Mouse (Mus musculus) urinary bladder, postnatal 10 days (tissue): ENCODE data around the gene Car2.

ENCODE experiments used
- DNase-seq: peaks from one replicate; pipeline ENCODE4 v3.0.0; 2022; ENCODE audit warnings: low spot score

Gene Car2

DNA sequence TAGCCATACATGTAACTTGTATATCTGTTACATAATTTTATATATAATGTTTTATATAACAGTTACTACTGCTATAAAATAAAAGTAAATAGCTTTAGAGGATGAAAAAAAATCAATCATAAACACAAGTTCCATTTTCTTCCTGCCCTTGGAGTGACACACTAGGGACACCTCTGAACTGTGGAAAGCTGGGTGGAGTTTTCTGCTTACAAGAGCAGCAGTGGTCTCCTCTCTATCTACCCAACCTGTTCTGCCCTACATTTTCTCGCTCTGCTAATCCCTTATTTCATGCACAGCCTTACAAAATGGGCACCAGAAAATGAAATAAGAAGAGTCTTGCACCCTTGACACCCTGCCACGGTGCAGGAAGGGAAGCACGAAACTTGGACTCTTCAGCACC, 6.8 kb upstream of the Car2 start:
- no peak for DNase-seq

DNA sequence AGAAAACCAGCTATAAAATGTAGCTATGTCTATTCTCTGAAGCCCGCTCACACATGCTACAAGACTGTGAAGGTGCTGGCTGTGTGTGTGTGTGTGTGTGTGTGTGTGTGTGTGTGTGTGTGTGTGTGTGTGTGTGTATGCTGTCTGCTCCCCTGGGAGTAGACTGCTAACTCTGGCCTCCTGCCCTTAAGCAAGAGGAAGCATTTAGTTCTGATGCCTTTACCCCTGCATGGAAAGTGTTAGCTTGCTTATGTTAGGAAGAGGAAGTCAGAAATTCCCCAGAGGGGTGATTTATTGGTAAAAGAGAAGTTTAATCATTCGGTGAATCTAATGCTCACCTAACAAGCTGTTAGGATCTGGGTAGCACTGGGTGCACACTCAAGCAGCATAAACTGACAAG, 5.8 kb upstream of the Car2 start:
- DNase-seq = no peak

DNA sequence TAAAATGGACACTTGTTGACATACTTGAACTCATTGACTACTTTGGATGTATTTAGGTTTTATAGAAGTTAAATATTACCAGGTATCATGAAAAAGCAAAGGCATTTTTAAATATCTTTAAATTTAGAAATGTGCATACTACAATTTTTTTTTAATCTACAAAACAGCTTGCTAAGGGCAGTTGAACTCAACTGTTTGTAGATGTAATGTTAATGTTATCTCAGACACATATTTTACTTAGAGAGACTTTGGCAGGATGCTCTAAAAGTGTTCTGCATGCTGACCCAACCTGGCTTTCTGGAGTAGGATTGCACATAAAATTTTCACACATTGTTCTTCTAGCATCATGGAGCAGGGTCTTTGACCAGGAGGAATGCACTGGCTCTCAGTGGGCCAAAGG, 4.1 kb upstream of the Car2 start:
- no peak for DNase-seq

DNA sequence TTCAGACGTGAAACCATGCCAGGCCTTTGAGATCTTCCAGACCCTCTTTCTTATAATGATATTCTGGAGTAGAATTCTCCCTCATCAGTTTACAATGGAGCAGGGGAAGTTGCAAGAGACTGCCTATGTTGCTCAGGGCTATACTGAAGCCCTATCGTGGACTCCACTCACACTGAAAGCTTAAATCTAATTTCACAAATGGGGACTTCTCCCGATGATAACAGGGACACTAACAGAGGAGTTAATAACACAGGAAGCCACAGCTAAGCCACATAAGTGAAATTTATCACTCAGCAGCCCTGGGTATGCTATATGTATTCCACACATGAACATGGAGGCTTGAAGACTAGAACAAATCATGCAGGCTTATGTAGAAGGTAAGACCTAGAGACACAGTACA, 3.3 kb upstream of the Car2 start:
- DNase-seq = no peak

DNA sequence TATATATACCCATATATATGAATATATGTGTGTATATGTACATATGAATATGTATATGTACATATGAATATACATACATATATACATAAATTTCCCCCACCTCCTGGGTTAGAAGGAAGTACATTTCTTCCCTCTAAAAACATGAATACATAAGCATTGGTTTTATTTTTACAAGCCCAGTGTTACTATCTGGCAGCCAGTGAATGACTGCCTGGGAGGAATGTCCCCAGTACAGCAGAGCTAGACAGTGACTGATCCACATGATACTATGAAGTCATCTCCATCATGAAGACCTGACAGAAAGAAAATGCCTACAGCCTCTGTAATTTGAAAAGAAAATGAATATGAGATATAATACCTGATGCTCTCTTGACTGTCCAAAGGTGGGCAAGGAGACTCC, 1.2 kb upstream of the Car2 start:
- no peak for DNase-seq

DNA sequence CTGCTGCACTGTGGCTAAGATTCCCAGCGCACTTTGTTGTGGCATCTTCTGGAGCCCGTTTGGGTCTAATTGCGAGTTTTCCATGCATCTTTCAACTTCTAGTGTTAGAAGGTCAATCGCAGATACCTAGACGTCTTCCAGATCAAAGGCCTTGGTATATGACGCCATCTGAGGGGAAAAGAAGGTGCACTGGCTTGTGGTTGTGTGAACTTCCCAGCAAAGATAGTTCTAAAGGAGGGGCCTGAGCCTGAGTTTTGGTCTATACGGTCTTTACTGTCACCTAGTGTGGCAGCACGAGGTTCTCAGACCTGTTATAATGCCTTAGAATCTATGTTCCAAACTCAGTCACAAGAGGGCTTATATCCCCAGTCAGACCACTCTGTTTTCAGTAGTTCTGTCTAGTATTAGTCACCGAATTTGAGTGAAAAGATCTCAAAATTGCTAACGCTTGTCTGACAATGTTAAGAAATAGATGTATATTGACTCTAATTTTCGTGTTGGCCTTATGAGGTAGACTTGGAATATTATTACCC, 1.1 kb downstream of the Car2 start:
- DNase-seq = no peak

DNA sequence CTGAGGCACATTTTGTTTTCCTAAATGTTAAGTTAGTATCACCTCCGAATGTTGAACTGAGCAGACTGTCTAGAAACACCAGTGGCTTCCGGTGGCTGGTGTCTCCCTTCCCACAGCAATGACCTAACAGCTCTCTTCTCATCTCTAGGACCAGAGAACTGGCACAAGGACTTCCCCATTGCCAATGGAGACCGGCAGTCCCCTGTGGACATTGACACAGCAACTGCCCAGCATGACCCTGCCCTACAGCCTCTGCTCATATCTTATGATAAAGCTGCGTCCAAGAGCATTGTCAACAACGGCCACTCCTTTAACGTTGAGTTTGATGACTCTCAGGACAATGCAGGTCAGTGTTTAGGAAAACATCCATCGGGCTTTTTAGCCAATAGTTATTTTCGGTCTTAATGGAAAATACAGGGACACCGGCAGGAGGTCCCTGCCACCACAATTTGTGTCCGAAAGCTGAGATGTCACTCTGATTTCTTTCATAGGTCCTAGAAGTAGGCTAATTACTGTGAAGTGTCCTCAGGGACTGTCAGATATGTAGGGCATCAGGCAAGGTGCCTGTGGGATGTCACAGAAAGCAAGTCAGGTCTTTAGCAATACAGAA, 1.7 kb downstream of the Car2 start:
- no peak for DNase-seq

DNA sequence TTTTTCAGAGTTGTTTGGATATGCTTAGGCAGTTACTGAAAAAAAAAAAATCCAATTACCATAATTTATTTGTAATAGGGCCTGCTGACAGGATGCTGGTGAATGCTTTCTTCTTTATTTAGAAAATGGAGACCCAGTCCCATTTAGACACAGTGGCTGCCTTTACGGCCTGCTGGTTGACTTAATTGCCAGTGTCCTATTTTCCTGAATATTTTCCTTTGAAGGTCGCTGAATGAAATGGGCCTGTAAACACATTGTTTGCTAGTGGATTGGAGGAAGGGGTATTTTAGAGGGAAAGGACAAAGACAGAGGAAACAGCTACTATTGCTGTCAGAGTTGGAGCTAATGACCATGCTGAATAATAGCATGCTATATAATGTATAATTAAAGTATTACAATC, 2.5 kb downstream of the Car2 start:
- no peak for DNase-seq

DNA sequence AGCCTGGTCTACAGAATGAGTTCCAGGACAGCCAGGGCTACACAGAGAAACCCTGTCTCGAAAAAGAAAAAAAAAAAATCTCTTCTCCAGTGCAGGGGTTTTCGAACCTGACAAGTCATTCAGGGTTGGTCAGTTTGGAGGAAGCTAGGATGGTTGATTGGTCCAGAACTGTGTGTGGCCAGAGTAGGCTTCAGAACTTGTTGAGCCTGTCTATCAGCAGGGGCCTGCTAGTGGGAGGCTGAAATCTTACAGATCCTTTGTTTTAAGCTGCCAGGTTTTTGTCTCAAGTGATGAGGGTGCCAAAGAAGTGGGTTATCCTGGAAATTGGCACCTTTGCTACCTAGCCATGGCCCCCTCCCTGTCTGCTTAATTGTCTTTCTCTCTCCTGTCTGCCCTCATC, 3.0 kb downstream of the Car2 start:
- no peak for DNase-seq

DNA sequence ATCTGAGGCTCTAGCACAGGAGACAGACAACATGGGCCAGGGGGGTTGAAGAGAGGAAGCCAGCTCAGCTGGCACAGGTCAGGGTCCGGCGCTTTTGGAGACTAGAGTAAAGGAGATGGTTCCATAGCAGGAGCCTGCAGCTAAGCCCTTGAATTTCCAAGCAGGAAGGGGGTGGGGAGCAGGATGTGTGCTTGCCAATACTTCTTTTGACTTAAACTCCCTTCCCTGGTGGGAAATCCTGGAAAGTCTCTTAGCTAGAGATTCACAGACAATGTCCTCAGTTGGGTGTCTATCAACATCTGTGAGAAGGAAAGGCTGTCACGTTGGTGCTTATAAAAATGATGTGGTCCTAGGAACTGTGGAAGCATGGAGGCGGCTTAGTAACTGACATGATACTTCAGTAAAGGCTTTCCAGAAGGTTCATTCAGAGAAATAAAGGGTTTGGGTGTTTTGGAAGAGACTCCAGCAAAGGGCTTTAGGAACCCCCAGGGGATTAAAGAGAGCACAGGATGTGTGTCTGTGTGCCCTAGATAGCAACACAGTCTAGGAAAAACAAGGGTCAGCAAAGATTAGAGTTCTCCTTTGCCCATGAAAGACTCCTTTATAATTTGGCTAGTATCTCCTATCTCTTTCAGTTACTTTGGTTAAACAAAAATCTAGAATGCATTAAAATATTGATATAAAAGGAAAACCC, 3.8 kb downstream of the Car2 start:
- no peak for DNase-seq

DNA sequence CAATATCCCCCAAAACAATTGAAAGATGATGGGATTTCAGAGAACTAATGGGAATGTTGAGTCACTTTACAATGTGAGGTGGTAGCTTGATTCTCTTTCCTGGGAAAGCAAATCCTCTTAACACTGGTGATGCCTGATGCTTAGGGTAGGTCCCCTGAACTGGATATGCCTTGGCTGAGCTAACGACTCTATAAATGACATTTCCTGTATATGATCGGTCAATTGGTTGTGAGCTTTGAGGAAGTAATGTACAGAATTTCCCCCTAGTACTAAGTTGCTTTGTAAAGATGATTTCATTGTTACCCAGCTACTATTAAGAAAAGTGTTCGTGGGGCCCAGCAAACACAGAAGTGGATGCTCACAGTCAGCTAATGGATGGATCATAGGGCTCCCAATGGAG, 6.9 kb downstream of the Car2 start:
- DNase-seq = no peak

DNA sequence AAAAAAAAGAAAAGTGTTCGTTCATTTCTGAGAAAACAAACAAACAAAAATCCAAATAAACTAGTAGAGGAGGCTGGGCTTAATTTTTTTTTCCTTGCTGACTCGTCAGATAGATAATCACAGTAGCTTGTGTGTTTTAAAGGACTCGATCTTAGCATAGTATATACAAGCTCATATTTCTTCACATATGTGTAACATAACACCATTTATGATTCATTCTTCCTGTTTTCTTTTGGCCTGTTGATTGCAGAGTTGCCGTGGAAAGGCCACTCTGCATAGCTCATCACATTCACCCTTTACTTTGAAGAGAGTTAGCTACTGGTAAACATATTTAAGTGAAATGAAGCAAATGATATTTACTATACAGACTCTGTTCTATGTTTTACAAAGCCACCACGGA, 7.6 kb downstream of the Car2 start:
- DNase-seq = no peak

DNA sequence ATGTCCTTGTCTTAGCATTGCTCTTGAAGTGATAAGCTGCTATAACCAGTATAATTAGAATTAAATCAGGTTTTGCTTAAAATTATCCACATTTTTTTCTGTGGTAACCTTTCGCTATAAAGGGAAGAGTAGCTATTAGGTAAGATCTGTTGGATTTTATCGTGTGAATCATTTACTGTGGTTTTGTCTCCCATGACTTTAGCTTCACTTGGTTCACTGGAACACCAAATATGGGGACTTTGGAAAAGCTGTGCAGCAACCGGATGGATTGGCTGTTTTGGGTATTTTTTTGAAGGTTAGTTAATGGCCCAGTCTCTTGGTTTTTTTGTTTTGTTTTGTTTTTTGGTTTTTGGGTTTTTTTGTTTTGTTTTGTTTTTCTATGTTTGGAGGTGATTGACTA, 9.3 kb downstream of the Car2 start:
- no peak for DNase-seq

DNA sequence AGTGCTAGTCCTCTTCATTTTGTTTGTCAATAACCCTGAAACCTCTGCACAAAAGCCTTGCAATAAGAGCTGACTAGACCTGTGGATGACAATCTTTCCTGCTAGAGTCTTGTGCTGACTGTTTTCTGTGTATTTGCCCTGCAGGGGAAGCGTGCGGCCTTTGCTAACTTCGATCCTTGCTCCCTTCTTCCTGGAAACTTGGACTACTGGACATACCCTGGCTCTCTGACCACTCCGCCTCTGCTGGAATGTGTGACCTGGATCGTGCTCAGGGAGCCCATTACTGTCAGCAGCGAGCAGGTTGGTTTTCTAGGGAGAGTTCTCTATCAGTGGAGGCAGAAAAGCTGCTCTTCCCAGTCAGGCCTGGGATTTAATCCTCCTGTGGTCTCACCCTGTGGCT, 11.7 kb downstream of the Car2 start:
- no peak for DNase-seq

DNA sequence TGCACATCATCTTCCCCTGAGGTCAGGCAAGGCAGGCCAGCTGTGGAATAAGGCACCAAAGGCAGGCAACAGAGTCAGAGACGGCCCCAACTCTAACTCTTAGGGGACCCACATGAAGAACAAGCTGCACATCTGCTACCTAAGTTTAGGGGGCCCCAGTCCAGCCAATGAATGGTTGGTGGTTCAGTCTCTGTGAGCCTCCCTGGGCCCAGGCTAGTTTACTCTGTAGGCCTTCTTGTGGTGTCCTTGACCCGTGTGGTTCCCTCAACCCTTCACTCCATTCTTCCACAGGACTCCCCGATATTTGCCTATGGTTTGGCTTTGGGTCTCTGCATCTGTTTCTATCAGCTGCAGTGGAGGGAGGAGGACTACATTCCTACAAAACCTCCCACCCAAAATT, 17.3 kb downstream of the Car2 start:
- DNase-seq = no peak

DNA sequence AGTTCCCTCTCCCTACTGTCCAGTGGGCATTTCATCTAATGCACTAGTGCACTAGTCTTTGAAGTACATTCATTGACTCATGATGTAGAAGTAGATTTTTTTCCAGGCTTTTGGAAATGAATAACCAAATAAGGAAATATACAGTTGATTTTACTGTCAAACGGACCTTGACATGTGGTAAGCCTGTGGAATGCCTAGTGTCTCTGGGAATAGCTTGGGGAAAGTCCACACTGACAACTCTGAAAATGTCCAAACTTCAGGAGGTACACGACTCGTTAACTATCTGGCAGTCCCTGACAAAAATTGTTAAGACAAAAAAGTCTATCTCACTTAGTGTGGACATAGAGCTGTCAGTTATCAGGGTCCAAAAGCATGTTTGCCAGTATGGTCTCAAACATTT, 18.1 kb downstream of the Car2 start:
- DNase-seq = no peak

DNA sequence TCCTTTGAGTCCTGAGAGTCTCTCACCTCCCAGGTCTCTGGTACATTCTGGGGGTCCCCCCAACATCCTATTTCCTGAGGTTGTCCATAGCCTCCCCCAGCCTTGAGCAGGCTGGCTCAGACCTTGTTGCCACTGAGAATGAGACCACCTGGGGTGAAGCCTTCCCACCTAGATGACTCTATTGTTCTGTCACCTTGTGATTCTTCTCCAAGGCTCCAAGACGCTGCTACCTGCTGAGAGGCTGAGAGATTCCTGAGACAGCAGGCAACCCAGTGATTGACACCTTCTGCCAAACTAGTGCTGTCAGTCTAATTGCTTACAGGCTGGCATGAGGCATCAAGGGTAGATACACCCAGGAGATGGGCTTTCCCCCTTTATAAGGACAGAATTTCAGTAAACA, 21.2 kb downstream of the Car2 start:
- no peak for DNase-seq

DNA sequence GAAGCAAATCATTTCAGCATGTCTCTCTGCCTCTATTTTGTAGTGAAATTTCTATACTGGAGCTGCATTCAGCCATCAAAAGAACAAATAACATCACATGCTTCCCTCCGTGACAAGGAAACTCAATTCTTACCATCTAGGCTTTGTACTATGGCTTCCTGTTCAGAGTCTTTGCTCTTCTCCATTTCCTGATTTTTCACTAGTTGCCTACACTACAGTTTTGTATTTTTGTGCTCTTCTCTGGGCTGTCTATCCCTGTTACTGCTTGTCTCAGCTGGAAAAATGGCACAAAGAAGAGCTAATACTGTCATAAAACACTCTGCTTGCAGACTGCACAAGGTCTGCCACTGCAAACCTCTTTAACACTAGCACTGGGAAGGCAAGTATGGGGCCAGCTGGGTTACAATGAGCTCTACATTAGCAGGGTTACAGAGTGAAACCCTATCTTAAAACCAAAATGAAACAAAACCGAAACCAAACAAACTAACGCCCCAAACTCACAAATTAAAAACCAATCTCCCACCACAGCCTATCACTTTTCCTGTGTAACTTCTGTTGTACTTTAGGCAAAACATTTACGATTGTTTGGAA, 26.0 kb downstream of the Car2 start:
- no peak for DNase-seq

DNA sequence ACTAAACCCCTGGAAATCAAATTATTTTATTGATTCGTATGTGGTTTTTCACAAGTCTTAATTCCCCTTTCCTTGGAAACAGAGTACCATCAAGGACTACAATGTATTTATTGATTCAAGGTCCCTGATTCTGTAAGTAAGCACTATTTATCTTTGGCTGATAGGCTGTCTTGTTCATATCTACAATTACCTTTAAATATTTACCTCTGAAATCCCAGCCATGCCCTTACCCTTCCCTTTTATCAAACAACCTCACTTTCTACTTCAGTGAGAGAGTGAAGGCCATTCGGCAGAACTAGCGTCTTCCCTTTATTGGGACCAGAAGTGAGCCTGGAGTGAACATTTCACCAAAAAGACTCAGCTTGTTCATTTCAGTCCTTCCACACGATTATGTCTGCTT, 27.7 kb downstream of the Car2 start:
- DNase-seq = no peak

DNA sequence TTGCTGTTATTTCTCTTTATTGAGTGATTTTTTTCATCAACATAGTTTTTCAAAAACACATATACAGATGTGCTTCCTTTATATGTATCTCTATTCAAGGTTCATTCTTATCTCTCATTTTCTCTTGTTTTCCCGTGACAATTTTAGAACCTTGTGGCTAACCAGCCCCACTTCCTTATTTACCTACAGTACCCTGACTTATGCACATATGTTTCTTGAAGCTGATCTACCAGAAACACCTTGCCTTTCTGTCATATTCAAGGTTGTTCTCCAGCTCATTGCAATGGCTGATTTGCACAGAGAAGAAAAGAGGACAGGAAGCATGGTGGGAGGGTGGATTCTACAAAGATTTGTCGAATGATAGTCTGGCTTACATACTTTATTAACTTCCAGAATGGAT, 29.3 kb downstream of the Car2 start:
- no peak for DNase-seq

DNA sequence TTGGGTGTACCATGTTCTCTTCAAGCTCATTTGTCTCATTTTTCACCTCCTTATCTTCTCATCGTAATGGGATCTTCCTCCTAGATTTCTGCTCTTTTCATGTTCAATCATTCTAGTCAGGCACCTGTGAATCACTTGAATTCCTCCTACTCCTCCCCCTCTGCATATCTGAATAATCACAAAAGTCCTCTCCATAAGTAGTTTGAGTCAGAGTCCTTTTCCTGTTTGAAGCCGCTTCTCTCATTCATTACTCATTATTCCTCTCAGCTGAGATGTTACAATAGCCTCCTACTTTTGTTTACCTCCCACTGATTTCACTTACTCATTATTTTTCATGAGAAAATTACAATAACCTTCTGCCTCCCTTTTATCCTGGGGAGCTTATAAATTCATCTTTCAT, 31.2 kb downstream of the Car2 start:
- no peak for DNase-seq

DNA sequence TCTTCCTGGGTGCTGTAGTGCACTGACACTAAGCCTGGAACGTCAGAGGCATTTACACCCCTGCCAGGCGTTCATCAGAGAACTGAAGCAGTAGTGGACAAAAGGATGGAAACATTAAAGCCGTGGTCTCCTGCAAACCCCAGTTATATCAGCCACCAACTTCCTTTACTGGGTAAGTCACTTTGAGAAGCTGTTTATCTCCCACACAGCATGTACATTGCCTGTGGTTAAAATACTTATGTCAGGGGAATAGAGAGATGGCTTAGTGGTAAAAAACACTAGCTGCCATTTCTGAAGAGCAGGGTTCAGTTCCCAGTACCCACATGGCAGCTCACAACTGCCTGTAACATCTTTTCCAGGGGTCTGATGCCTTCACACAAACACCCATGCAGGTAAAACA, 58.6 kb downstream of the Car2 start:
- DNase-seq = no peak

DNA sequence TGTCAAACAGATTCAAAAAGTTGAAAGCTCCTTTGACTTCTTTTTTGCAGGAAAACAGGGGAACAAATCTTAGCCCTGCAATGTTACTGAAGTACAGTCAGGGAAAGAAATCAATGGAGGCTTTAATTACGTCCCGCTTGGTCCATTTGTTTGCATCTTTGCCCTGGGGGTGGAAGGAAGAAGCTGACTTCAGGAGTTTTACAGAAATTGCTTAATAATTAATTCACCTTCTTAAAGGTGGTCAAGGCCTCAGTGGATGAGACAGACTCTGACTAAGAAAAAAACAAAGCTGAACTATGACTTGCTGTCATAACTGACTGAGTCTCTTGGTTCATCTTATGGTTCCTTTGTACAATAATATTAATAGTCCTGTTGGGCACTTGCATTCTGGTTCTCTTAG, 59.6 kb downstream of the Car2 start:
- no peak for DNase-seq
